Mouse (Mus musculus) urinary bladder, postnatal 14 days (tissue): ENCODE data around the gene Ephb1.

Experiments
- DNase-seq: peaks from one replicate; pipeline ENCODE4 v3.0.0; 2021; ENCODE audit warnings: low spot score

Gene Ephb1

GRCm38 (mm10) chr9:102069151-102069882 is 285.2 kb downstream of the Ephb1 start:
- DNase-seq, result no peak

DNA sequence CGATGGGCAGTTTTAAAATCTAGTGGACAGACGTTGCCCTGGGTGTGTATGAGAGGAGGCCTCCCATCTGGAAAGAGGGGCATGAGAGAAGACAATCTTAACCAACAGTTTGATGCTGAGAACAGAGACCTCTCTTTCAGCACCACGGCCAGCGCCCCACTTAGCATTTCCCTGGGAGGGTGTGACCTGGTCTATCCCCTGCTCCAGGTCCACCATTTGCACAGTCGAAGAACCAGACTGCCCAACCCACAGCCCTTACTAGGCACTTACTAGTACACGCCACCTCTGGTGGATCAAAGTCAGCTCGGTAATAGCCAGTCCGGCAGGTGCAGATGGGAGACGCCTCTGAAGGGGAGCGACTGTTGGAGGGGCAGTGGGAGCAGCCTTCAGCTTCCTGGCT is 287.9 kb downstream of the Ephb1 start:
- DNase-seq, result no peak

DNA sequence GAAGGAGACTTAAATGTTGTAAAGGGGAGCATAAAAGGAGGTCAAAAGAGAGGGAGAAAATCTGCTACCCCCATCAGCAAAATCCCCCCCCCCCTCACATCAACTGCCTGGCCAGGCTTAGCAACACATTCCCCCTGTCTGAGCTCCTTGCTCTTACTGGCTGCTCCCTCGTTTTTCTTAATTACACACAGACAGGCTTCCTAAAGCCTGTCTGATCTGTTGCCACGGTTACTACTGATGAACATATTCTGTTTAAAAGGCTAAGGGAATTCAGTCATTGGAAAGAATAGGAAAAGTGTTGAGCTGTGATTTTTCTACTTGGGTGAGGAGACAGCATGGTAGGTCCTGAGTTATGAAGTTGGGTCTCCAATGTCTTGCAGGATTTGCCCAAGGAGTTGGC is 308.6 kb downstream of the Ephb1 start:
- DNase-seq, result no peak

DNA sequence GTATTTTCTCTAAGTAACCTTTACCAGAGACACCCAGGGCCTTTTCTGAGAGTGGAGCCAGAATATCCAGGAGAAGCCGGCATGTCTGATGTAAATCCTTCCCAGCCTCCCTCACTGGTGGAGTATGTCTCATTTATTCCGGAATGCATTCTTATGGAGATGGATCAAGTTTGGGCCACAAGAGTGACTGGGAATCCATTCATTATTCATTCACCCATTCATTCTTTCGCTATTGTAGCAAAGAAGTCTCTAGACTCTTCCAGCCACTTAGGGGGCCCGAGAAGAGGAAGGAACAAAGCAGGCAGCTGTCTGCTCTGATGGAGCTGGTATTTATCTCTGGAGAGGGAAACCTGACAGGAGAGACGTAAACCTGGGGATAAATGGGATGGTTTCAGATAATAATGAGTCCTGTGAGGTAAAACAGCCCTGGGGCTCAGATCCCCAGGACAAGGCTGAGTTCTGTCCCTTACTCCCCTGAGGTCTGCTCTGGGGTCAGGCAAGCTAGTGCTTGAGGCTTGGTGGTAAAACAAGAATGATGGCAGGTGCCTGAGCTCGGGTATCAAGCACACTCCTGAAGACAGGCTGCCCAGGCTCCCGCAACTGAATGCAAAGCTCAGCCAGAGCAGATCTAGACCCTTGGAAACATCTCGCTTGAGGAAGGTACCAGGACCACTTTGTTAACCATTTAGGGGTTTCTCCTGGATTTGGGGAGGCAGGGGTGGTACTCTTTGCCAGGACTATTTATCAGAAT is 309.2 kb downstream of the Ephb1 start:
- no peak for DNase-seq

GRCm38 (mm10) chr9:102039011-102039733 is 315.3 kb downstream of the Ephb1 start:
- DNase-seq, result no peak

DNA sequence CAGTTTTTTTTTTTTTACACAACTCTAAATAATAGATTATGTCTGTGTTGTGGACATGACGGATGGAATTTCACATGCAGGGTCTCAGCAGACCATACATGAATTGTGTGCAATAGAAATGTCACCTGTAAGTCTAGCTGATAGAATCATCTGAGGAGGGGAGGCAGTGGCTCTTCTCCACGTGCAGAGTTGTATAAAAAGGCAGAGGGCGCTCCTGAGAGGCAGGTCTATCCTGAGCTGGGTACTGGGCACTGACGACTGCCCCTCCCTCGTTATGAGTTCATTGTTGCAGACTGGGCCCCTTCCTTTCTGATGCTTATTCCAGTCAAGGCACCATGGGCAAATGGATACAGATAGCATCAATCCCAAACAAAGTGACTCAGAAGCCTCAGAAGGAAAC is 318.4 kb downstream of the Ephb1 start:
- no peak for DNase-seq

GRCm38 (mm10) chr9:102033231-102033630 is 321.3 kb downstream of the Ephb1 start:
- no peak for DNase-seq

- DNase-seq, result no peak
Measured at GRCm38 (mm10) chr9:102032376-102032775, 322.1 kb downstream of the Ephb1 start.

- DNase-seq, result no peak
Measured at GRCm38 (mm10) chr9:102029661-102030060, 324.8 kb downstream of the Ephb1 start.

GRCm38 (mm10) chr9:102026136-102026535 is 328.4 kb downstream of the Ephb1 start:
- no peak for DNase-seq

- DNase-seq, result no peak
Measured at GRCm38 (mm10) chr9:102025141-102025540, 329.4 kb downstream of the Ephb1 start.

DNA sequence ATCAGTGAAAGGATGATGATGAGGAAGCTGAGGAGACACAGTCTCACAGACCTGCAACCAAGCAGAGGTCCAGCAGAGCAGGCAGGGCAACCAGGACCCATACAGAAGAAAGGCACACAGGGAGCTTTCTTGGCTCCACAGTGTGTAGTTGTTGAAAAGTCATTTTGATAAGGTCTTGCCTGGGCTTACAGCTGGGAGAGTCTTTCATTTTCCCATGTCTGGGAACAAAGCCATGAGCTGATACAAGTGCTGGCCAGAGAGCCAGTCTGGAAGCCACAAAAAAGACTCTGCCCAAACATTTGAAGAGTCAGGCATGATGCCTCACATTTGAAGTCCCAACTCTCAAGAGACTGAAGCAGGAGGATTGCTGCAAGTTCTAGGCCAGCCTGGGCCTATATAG is 339.0 kb downstream of the Ephb1 start:
- DNase-seq, result no peak

DNA sequence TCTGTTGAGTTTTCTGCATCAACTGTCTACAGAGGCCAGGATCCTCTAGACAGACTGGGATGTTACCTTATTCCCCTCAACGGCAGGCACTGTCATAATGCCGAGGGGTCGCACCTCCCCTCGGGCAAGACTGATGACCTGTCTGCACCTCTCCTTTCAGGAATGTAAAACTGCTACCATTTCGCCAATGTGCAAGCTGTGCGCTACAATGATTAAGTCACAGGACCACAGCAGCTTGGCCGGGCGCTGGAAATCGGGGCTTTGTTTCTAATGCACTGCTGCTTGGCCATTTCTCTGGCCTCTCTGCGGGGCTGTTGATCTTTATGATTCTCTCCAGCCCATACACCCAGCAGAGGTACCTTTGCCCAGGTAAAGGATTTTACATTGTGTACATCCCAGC is 346.8 kb downstream of the Ephb1 start:
- no peak for DNase-seq

- DNase-seq, result peak; percentile 6
Measured at GRCm38 (mm10) chr9:102006539-102006938, 348.0 kb downstream of the Ephb1 start.

- no peak for DNase-seq
Measured at GRCm38 (mm10) chr9:102002920-102003319, 351.6 kb downstream of the Ephb1 start.

DNA sequence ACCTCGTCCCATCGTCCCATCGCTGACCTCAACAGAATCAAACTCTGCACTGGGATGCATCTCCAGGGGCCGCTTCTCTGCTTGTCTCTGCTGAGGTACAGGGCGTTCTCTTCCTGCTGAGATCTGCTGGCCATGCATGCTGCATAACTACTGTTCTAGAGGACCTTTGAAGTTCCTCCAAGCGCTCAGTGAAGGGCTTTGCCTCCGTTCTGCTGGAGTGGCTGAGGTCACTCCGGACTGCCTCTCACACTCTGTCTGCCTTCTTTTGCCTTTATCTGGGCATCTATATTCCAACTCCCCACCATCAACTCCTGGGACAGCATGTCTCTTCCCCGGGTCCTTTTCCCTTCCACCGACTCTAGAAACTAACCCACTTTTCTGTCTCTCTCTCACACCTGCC is 352.3 kb downstream of the Ephb1 start:
- DNase-seq, result no peak

DNA sequence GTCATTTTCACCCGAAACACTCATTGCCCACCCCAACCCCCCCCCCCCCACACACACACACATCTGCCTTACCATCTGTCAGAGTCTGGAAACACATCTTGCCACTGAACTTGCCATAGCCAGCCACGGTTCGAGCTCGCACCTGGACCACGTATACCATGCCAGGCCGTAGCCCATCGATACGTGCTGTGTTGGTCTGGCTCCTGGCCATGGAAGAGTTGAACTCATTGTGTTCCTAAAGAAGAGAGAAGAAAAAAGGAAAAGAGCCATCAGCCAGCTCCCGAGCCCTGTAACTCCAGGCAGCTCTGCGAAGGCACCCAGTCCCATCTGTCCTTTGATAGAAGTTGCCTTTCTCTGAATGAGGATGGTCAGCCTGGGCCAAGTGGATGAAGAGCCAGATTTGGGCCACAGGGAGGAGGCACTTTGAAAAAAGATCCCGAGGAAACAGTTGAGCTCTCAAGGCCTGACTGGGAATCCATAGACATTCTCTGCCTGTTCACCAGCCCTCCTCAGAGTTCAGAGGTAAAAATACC is 352.8 kb downstream of the Ephb1 start:
- DNase-seq, result no peak

DNA sequence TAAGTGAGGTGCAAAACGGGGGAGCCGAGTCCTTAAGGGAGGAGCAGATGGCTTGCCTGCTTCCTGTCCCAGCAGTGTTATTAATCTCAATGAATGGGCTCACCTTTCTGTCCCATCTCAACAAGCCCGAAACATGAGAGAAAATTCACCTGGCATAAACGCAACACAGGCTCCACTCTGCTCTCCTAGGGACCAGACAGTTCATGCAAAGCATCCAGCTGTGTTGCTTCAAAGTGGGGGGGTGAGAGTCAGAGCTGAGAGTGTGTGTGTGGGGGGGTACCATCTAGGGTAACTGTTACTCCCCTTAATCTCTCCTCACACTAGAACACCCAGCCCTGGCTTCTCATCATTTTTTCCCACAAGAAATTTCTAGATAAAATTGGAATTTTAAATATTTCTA is 354.8 kb downstream of the Ephb1 start:
- no peak for DNase-seq

DNA sequence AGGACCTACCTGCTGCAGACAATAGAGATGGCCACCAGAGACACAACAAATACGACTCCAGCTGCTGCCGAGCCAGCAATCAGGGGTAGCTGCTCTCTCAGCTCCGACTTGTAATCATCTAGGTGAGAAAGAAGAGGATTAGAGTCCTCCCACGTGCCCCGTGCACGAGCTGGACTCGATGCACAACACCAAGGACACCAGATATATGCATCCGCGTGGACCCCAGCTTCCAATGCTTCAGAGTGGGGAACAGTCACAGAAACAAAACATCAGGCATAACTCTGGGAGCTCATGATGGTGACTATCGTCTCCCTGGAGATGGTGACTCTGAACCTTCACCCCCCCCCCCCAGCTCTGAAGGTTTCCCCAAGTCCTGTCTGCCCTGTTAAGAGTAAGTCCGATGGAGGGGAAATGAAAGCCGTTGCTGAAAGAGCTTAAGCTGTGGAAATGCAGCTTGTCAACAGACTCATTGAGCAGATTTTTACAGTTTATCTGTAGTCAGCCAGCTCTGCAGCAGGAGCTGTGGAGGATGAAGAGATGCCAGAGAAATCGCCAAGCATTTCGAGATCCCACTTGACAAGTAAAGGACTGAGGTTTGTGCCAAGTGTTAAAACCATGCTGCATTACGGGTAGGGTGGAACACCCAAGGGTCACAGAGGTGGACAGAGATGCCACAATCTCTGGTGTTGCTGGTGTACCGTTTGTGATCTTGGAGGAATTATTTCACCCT is 357.6 kb downstream of the Ephb1 start:
- no peak for DNase-seq

GRCm38 (mm10) chr9:101996183-101996582 is 358.3 kb downstream of the Ephb1 start:
- DNase-seq, result no peak

- no peak for DNase-seq
Measured at GRCm38 (mm10) chr9:101995423-101996156, 358.9 kb downstream of the Ephb1 start.
